Comparison of ENCODE assay signal across 13 mouse cellular contexts in the genomic region with DNA sequence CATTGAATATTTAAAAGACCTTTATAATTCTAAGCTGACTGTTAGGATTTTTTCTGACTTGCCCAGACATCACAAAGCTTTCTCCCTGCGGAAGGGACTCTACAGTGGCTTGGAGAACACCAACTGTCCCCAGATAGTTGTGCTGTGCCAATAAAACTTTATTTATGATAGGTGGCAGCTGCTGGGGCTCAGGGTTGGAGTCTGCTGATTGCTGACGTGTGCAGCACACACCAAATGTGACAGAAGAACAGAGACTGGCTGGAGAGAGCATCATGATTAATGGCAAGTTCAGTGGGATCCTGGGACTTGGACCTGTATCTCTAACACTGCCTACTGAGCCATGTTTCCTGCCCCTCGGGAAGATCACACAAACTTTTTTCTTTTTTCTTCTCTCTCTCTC.
"Had no signal": no experiment of that assay in that cellular context is flagged by ENCODE, and none has a peak within 500 bp of the region (broad histone marks: within the 10 kb centered on the region; RNA-seq: fewer than 3 reads in every experiment).

No protein-coding gene starts in this region.

- H3K4me3 ChIP-seq: left cerebral cortex, adult 2 months; liver, embryonic 13.5 days; neural tube, embryonic 12.5 days; neural tube, embryonic 15.5 days had no signal

- H3K9ac ChIP-seq: liver, embryonic 13.5 days; neural tube, embryonic 12.5 days; neural tube, embryonic 15.5 days had no signal

- H3K4me1 ChIP-seq: neural tube, embryonic 15.5 days had no signal

- H3K36me3 ChIP-seq: liver, embryonic 13.5 days; neural tube, embryonic 12.5 days; neural tube, embryonic 15.5 days had no signal

- H3K9me3 ChIP-seq: liver, embryonic 13.5 days; neural tube, embryonic 12.5 days; neural tube, embryonic 15.5 days had no signal

- ATAC-seq: intestine, postnatal 0 days had no signal

- H3K27me3 ChIP-seq: liver, embryonic 13.5 days; neural tube, embryonic 12.5 days; neural tube, embryonic 15.5 days had no signal

- H3K4me2 ChIP-seq: liver, embryonic 13.5 days; midbrain, embryonic 11.5 days; neural tube, embryonic 12.5 days; neural tube, embryonic 15.5 days had no signal

- DNase-seq: layer of hippocampus, postnatal 36 days; liver, embryonic 13.5 days; lung, adult 2 months; lung, postnatal 14 days; lung, postnatal 4 days; midbrain, embryonic 14.5 days; retina, postnatal 1 day; thymus, postnatal 25 days had no signal

- H3K27ac ChIP-seq: left cerebral cortex, adult 2 months; liver, embryonic 13.5 days; neural tube, embryonic 12.5 days; neural tube, embryonic 15.5 days had no signal
